Mouse (Mus musculus): ENCODE data around the gene Baiap2l1. TPM values are rescaled to one million over a fixed set of nuclear protein-coding genes. Genes with fewer than 3 reads are reported as not detected.

Gene Baiap2l1
- total and polyA plus RNA-seq, 3 experiments, result 4.5 to 7.2 (median 5.3) TPM

DNA sequence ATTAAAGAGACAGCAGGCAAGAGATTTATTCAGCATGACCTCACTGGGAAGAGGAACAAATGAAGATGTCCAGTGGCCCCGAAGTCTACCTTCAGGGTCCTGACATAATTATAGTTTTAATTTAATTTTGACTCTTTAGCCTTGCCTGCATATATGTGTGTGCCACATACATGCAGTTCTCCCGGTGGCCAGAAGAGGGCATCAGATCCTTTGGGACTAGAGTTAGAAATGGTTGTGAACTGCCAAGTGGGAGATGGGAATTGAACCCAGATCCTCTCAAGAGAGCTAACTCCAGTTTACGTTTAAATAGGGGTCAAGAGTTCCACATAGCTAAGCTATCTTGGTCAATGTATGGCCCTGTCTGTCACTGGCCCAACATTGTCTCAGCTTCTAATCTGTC lies 108.0 kb downstream of the Baiap2l1 start:
- H3K4me3 ChIP-seq, result no peak overlapping the region
- H3K36me3 ChIP-seq (ENCODE audit: control insufficient read depth, insufficient read depth, low read length), result no peaks in the 10 kb centered on the region
- no peak overlapping the region for H3K9ac ChIP-seq (ENCODE audit: low read depth, low read length)
- no peaks in the 10 kb centered on the region for H3K27me3 ChIP-seq (ENCODE audit: control insufficient read depth, insufficient read depth, low read length)
- intact Hi-C loops (cut with DNase I), result no loop called here
- TF ChIP-seq POLR2A (IDR thresholded peaks at IDR 0.05; ENCODE audit: insufficient read depth, low read depth, low read length) (no peak), CTCF (IDR thresholded peaks at IDR 0.05) (peak; percentile 63)
- 83% methylated on average over 3 of the region's 3 CpGs for WGBS
- peaks cover 7% of the 10 kb centered on the region for H3K4me1 ChIP-seq (ENCODE audit: control insufficient read depth, insufficient read depth, low read length)
- H3K27ac ChIP-seq, result no peak overlapping the region
- DNase-seq, result no peak
- no peaks in the 10 kb centered on the region for H3K79me2 ChIP-seq (replicated peaks; ENCODE audit: control insufficient read depth, insufficient read depth, low read length)

DNA sequence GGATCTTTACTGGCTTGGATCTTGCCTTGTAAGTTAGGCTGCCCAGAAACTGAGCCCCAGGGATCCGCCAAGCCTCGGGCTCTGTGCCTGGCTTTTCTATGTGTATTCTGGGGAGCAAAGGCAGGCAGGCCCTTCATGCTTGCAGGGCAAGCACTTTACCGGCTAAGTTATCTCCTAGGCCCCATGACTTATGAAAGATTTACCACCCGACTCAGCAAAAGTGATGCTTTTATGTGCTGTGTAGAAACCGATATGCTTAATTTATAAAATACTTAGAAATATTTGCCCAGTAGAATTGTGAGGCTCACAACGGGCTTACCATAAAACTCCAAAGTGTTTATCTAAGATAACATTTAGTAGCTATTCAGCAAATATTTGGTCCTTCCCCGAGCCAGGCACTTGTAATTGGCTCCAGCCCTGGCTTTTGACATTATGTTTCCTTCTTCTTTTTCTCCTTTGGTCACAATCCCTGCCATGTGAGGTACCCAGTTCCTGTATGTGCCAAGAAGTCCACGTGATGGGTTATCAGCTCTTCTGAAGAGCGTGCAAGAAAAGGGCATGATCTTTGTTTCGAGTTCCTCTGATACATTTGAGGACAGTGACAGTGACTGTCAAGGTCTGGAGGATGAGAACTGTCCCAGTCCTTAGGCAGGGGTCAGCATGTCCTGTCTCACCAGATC lies 109.9 kb downstream of the Baiap2l1 start:
- no peaks in the 10 kb centered on the region for H3K79me2 ChIP-seq (replicated peaks; ENCODE audit: control insufficient read depth, insufficient read depth, low read length)
- TF ChIP-seq POLR2A (IDR thresholded peaks at IDR 0.05; ENCODE audit: insufficient read depth, low read depth, low read length), result no peak
- TF ChIP-seq EP300 (IDR thresholded peaks at IDR 0.05; ENCODE audit: insufficient read depth, low read depth, low read length), result peak; percentile 78; the same call in 1 of the 2 replicates
- DNase-seq, result peak in 1 of 2 experiments; percentile 64
- H3K36me3 ChIP-seq (ENCODE audit: control insufficient read depth, insufficient read depth, low read length), result no peaks in the 10 kb centered on the region
- WGBS, result 31% methylated on average over 10 of the region's 10 CpGs
- H3K27me3 ChIP-seq (ENCODE audit: control insufficient read depth, insufficient read depth, low read length), result no peaks in the 10 kb centered on the region
- H3K4me1 ChIP-seq (ENCODE audit: control insufficient read depth, insufficient read depth, low read length), result peaks cover 4% of the 10 kb centered on the region
- intact Hi-C loops (cut with DNase I), result no loop called here
- H3K4me3 ChIP-seq, result no peak overlapping the region
- no peak overlapping the region for H3K9ac ChIP-seq (ENCODE audit: low read depth, low read length)
- peak overlapping the region; percentile 26 for H3K27ac ChIP-seq

GRCm38 (mm10) chr5:144247307-144247706 lies 110.6 kb downstream of the Baiap2l1 start:
- Histone ChIP-seq H3K4me1 (ENCODE audit: control insufficient read depth, insufficient read depth, low read length) (peaks cover 4% of the 10 kb centered on the region), H3K27me3 (ENCODE audit: control insufficient read depth, insufficient read depth, low read length) (no peaks in the 10 kb centered on the region), H3K79me2 (replicated peaks; ENCODE audit: control insufficient read depth, insufficient read depth, low read length) (no peaks in the 10 kb centered on the region), H3K4me3 (no peak overlapping the region), H3K9ac (ENCODE audit: low read depth, low read length) (no peak overlapping the region), H3K36me3 (ENCODE audit: control insufficient read depth, insufficient read depth, low read length) (no peaks in the 10 kb centered on the region), H3K27ac (peak overlapping the region; percentile 26; the same call in 1 of the 2 replicates)
- intact Hi-C loops (cut with DNase I), result no loop called here
- DNase-seq, result no peak
- WGBS, result 75% methylated on average over 10 of the region's 10 CpGs
- TF ChIP-seq POLR2A (IDR thresholded peaks at IDR 0.05; ENCODE audit: insufficient read depth, low read depth, low read length) (no peak), CTCF (IDR thresholded peaks at IDR 0.05) (no peak), EP300 (IDR thresholded peaks at IDR 0.05; ENCODE audit: insufficient read depth, low read depth, low read length) (no peak)

GRCm38 (mm10) chr5:144246669-144247068 lies 111.2 kb downstream of the Baiap2l1 start:
- WGBS, result 51% methylated on average over 7 of the region's 7 CpGs

GRCm38 (mm10) chr5:144245592-144245991 lies 112.3 kb downstream of the Baiap2l1 start:
- no peak overlapping the region for H3K9ac ChIP-seq (ENCODE audit: low read depth, low read length)
- WGBS, result 85% methylated on average over 2 of the region's 2 CpGs
- TF ChIP-seq POLR2A (IDR thresholded peaks at IDR 0.05; ENCODE audit: insufficient read depth, low read depth, low read length) (no peak), CTCF (IDR thresholded peaks at IDR 0.05) (no peak), EP300 (IDR thresholded peaks at IDR 0.05; ENCODE audit: insufficient read depth, low read depth, low read length) (no peak)
- no peaks in the 10 kb centered on the region for H3K79me2 ChIP-seq (replicated peaks; ENCODE audit: control insufficient read depth, insufficient read depth, low read length)
- H3K27ac ChIP-seq, result no peak overlapping the region
- no peaks in the 10 kb centered on the region for H3K36me3 ChIP-seq (ENCODE audit: control insufficient read depth, insufficient read depth, low read length)
- H3K4me1 ChIP-seq (ENCODE audit: control insufficient read depth, insufficient read depth, low read length), result peaks cover 4% of the 10 kb centered on the region
- no peak overlapping the region for H3K4me3 ChIP-seq
- H3K27me3 ChIP-seq (ENCODE audit: control insufficient read depth, insufficient read depth, low read length), result no peaks in the 10 kb centered on the region
- DNase-seq, result no peak
- intact Hi-C loops (cut with DNase I), result no loop called here

More at GRCm38 (mm10) chr5:144246669-144247068, 111.2 kb downstream of the Baiap2l1 start:
- intact Hi-C loops (cut with DNase I), result no loop called here
- H3K27ac ChIP-seq, result no peak overlapping the region
- H3K4me3 ChIP-seq, result no peak overlapping the region
- no peaks in the 10 kb centered on the region for H3K27me3 ChIP-seq (ENCODE audit: control insufficient read depth, insufficient read depth, low read length)
- DNase-seq, result no peak
- H3K79me2 ChIP-seq (replicated peaks; ENCODE audit: control insufficient read depth, insufficient read depth, low read length), result no peaks in the 10 kb centered on the region
- no peaks in the 10 kb centered on the region for H3K36me3 ChIP-seq (ENCODE audit: control insufficient read depth, insufficient read depth, low read length)
- no peak for TF ChIP-seq EP300 (IDR thresholded peaks at IDR 0.05; ENCODE audit: insufficient read depth, low read depth, low read length)
- TF ChIP-seq POLR2A (IDR thresholded peaks at IDR 0.05; ENCODE audit: insufficient read depth, low read depth, low read length), result no peak
- TF ChIP-seq CTCF (IDR thresholded peaks at IDR 0.05), result no peak
- peaks cover 4% of the 10 kb centered on the region for H3K4me1 ChIP-seq (ENCODE audit: control insufficient read depth, insufficient read depth, low read length)
- H3K9ac ChIP-seq (ENCODE audit: low read depth, low read length), result no peak overlapping the region

GRCm38 (mm10) chr5:144243901-144244487 lies 113.9 kb downstream of the Baiap2l1 start, which contains the start of gene Bri3:
Gene Bri3, plus strand, starts transcription at chr5:144244437.
- H3K4me1 ChIP-seq (ENCODE audit: control insufficient read depth, insufficient read depth, low read length), result peaks cover 4% of the 10 kb centered on the region
- H3K79me2 ChIP-seq (replicated peaks; ENCODE audit: control insufficient read depth, insufficient read depth, low read length), result no peaks in the 10 kb centered on the region
- H3K27me3 ChIP-seq (ENCODE audit: control insufficient read depth, insufficient read depth, low read length), result no peaks in the 10 kb centered on the region
- H3K27ac ChIP-seq, result no peak within 1 kb of the TSS
- intact Hi-C loops (cut with DNase I), result no loop called here
- TF ChIP-seq CTCF (IDR thresholded peaks at IDR 0.05) (no peak), POLR2A (IDR thresholded peaks at IDR 0.05; ENCODE audit: insufficient read depth, low read depth, low read length) (no peak), EP300 (IDR thresholded peaks at IDR 0.05; ENCODE audit: insufficient read depth, low read depth, low read length) (no peak)
- H3K36me3 ChIP-seq (ENCODE audit: control insufficient read depth, insufficient read depth, low read length), result no peaks in the 10 kb centered on the region
- H3K9ac ChIP-seq (ENCODE audit: low read depth, low read length), result no peak within 1 kb of the TSS
- no peak within 1 kb of the TSS for H3K4me3 ChIP-seq
- no peak for DNase-seq
- WGBS, result 79% methylated on average over 7 of the region's 7 CpGs

Data from heart, adult 2 months (tissue).